Mouse (Mus musculus) limb, embryonic 10.5 days (tissue): ENCODE data around the gene Enpp6. TPM values are rescaled to one million over a fixed set of nuclear protein-coding genes. Genes with fewer than 3 reads are reported as not detected.

Source experiments
- DNase-seq: peaks from one replicate; pipeline ENCODE4 v3.0.0-alpha.2; 2017; ENCODE audit warnings: low spot score
- H3K27ac ChIP-seq: fragments of 300-500 bp; sonication (generic); 2 replicates; pipeline ENCODE4 v1.5.1; 2016; ENCODE audit warnings: mild to moderate bottlenecking
- H3K27me3 ChIP-seq: fragments of 300-500 bp; sonication (generic); 2 replicates; pipeline ENCODE4 v1.6.1; 2016; ENCODE audit warnings: low read depth, mild to moderate bottlenecking; ENCODE audit not compliant: poor library complexity, severe bottlenecking
- H3K36me3 ChIP-seq: fragments of 300-500 bp; sonication (generic); 2 replicates; pipeline ENCODE4 v1.6.1; 2016; ENCODE audit warnings: mild to moderate bottlenecking, moderate library complexity
- H3K4me1 ChIP-seq: fragments of 300-500 bp; sonication (generic); 2 replicates; pipeline ENCODE4 v1.6.1; 2016
- H3K4me3 ChIP-seq: fragments of 300-500 bp; sonication (generic); 2 replicates; pipeline ENCODE4 v1.5.1; 2016; ENCODE audit warnings: mild to moderate bottlenecking, moderate library complexity
- H3K9me3 ChIP-seq: fragments of 300-500 bp; sonication (generic); replicated peaks from 2 replicates; pipeline ENCODE4 v1.6.1; 2016; ENCODE audit warnings: mild to moderate bottlenecking
- WGBS: fragments of 180-500 bp; shearing (Covaris S2); methylation state at CpG from one replicate; pipeline ENCODE4 v1.1.7; 2016; 5-methylcytosine and 5-hydroxymethylcytosine counted together
- polyA plus RNA-seq: library from polyadenylated mRNA; unstranded; fragments of >200 nt; fragmentation: Nextera tagmentation; extraction: Ambion mirVana; gene quantifications from 2 replicates; pipeline ENCODE4 v1.2.1, GENCODE M21; 2016

Enpp6 gene
- polyA plus RNA-seq, 1 experiment from 2014 or later, result 0.24 TPM

- Histone ChIP-seq H3K4me1 (peaks cover 34% of the 10 kb centered on the region), H3K9me3 (no peaks in the 10 kb centered on the region), H3K27me3 (0 out of 2 replicates have a peak, but pooled peaks cover 11% of the 10 kb centered on the region), H3K4me3 (no peak overlapping the region), H3K27ac (peak overlapping the region; percentile 61; the same call in 1 of the 2 replicates), H3K36me3 (no peaks in the 10 kb centered on the region)
- peak; percentile 30 for DNase-seq
- 38% methylated on average over 14 of the region's 14 CpGs for WGBS
Observed at GRCm38 (mm10) chr8:46965812-46966211, 20.9 kb upstream of the Enpp6 start.

- no peak overlapping the region for H3K27ac ChIP-seq
- WGBS, result 94% methylated on average over 3 of the region's 3 CpGs
Observed at GRCm38 (mm10) chr8:46968721-46969120, 18.0 kb upstream of the Enpp6 start.

GRCm38 (mm10) chr8:46969386-46969785 lies 17.3 kb upstream of the Enpp6 start:
- DNase-seq, result no peak
- H3K4me1 ChIP-seq, result peaks cover 21% of the 10 kb centered on the region
- H3K27me3 ChIP-seq, result 0 out of 2 replicates have a peak, but pooled peaks cover 11% of the 10 kb centered on the region
- WGBS, result 78% methylated on average over 2 of the region's 2 CpGs
- no peak overlapping the region for H3K27ac ChIP-seq
- 0 out of 2 replicates have a peak, but pooled peaks cover 2% of the 10 kb centered on the region for H3K9me3 ChIP-seq
- H3K4me3 ChIP-seq, result no peak overlapping the region
- no peaks in the 10 kb centered on the region for H3K36me3 ChIP-seq

More at GRCm38 (mm10) chr8:46968721-46969120, 18.0 kb upstream of the Enpp6 start:
- Histone ChIP-seq H3K4me1 (peaks cover 27% of the 10 kb centered on the region), H3K36me3 (no peaks in the 10 kb centered on the region), H3K9me3 (0 out of 2 replicates have a peak, but pooled peaks cover 2% of the 10 kb centered on the region), H3K4me3 (no peak overlapping the region), H3K27me3 (0 out of 2 replicates have a peak, but pooled peaks cover 11% of the 10 kb centered on the region)
- no peak for DNase-seq

- Histone ChIP-seq H3K9me3 (0 out of 2 replicates have a peak, but pooled peaks cover 5% of the 10 kb centered on the region), H3K27ac (no peak overlapping the region), H3K27me3 (no peaks in the 10 kb centered on the region), H3K36me3 (no peaks in the 10 kb centered on the region), H3K4me3 (no peak overlapping the region), H3K4me1 (no peaks in the 10 kb centered on the region)
- DNase-seq, result peak; percentile 26
- WGBS, result 63% methylated on average over 4 of the region's 4 CpGs
Observed at GRCm38 (mm10) chr8:46977376-46977775, 9.3 kb upstream of the Enpp6 start.

GRCm38 (mm10) chr8:46982166-46982565 lies 4.5 kb upstream of the Enpp6 start:
- DNase-seq, result no peak
- Histone ChIP-seq H3K4me1 (no peaks in the 10 kb centered on the region), H3K4me3 (no peak overlapping the region), H3K27ac (no peak overlapping the region), H3K36me3 (no peaks in the 10 kb centered on the region), H3K27me3 (no peaks in the 10 kb centered on the region), H3K9me3 (no peaks in the 10 kb centered on the region)
- WGBS, result 88% methylated on average over 6 of the region's 6 CpGs

- H3K27me3 ChIP-seq, result no peaks in the 10 kb centered on the region
- no peaks in the 10 kb centered on the region for H3K9me3 ChIP-seq
- H3K27ac ChIP-seq, result no peak overlapping the region
- 83% methylated on average over 4 of the region's 4 CpGs for WGBS
- peak; percentile 15 for DNase-seq
- H3K36me3 ChIP-seq, result no peaks in the 10 kb centered on the region
- no peaks in the 10 kb centered on the region for H3K4me1 ChIP-seq
- no peak overlapping the region for H3K4me3 ChIP-seq
Observed at GRCm38 (mm10) chr8:46982770-46983169, 3.9 kb upstream of the Enpp6 start.

- Histone ChIP-seq H3K27me3 (no peaks in the 10 kb centered on the region), H3K36me3 (no peaks in the 10 kb centered on the region), H3K4me1 (no peaks in the 10 kb centered on the region), H3K9me3 (no peaks in the 10 kb centered on the region), H3K27ac (no peak overlapping the region), H3K4me3 (no peak overlapping the region)
- WGBS, result 77% methylated on average over 11 of the region's 11 CpGs
- DNase-seq, result no peak
Observed at GRCm38 (mm10) chr8:46984647-46985046, 2.0 kb upstream of the Enpp6 start.

GRCm38 (mm10) chr8:46988366-46988765 lies 1.7 kb downstream of the Enpp6 start:
- WGBS, result 87% methylated on average over 6 of the region's 6 CpGs
- Histone ChIP-seq H3K27me3 (no peaks in the 10 kb centered on the region), H3K4me3 (no peak overlapping the region), H3K36me3 (no peaks in the 10 kb centered on the region), H3K9me3 (no peaks in the 10 kb centered on the region), H3K27ac (no peak overlapping the region), H3K4me1 (peaks cover 23% of the 10 kb centered on the region)
- DNase-seq, result no peak

- Histone ChIP-seq H3K27me3 (no peaks in the 10 kb centered on the region), H3K27ac (peak overlapping the region; percentile 62; the same call in 1 of the 2 replicates), H3K4me3 (no peak overlapping the region), H3K4me1 (peaks cover 26% of the 10 kb centered on the region), H3K36me3 (no peaks in the 10 kb centered on the region), H3K9me3 (no peaks in the 10 kb centered on the region)
- WGBS, result 79% methylated on average over 5 of the region's 5 CpGs
- peak; percentile 29 for DNase-seq
Observed at GRCm38 (mm10) chr8:46991081-46991480, 4.4 kb downstream of the Enpp6 start.

- DNase-seq, result no peak
- Histone ChIP-seq H3K4me3 (no peak overlapping the region), H3K4me1 (peaks cover 36% of the 10 kb centered on the region), H3K9me3 (no peaks in the 10 kb centered on the region), H3K36me3 (no peaks in the 10 kb centered on the region), H3K27ac (peak overlapping the region; percentile 66; the same call in 1 of the 2 replicates), H3K27me3 (no peaks in the 10 kb centered on the region)
- WGBS, result 94% methylated on average over 9 of the region's 9 CpGs
Observed at GRCm38 (mm10) chr8:46992579-46992978, 5.9 kb downstream of the Enpp6 start.

GRCm38 (mm10) chr8:46995931-46996664 lies 9.4 kb downstream of the Enpp6 start:
- Histone ChIP-seq H3K27me3 (no peaks in the 10 kb centered on the region), H3K4me1 (peaks cover 30% of the 10 kb centered on the region), H3K27ac (peak overlapping the region; percentile 40; the same call in 1 of the 2 replicates), H3K9me3 (no peaks in the 10 kb centered on the region), H3K4me3 (no peak overlapping the region), H3K36me3 (no peaks in the 10 kb centered on the region)
- peak; percentile 16 for DNase-seq
- WGBS, result 66% methylated on average over 9 of the region's 9 CpGs

- H3K4me3 ChIP-seq, result no peak overlapping the region
- H3K4me1 ChIP-seq, result peaks cover 18% of the 10 kb centered on the region
- H3K27me3 ChIP-seq, result no peaks in the 10 kb centered on the region
- WGBS, result 84% methylated on average over 5 of the region's 5 CpGs
- no peak overlapping the region for H3K27ac ChIP-seq
- H3K36me3 ChIP-seq, result no peaks in the 10 kb centered on the region
- DNase-seq, result no peak
- H3K9me3 ChIP-seq, result no peaks in the 10 kb centered on the region
Observed at GRCm38 (mm10) chr8:47005676-47006075, 19.0 kb downstream of the Enpp6 start.

GRCm38 (mm10) chr8:47006785-47007184 lies 20.1 kb downstream of the Enpp6 start:
- Histone ChIP-seq H3K36me3 (no peaks in the 10 kb centered on the region), H3K4me3 (no peak overlapping the region), H3K9me3 (no peaks in the 10 kb centered on the region), H3K27ac (peak overlapping the region; percentile 59), H3K27me3 (no peaks in the 10 kb centered on the region), H3K4me1 (peaks cover 18% of the 10 kb centered on the region)
- DNase-seq, result no peak
- 65% methylated on average over 9 of the region's 9 CpGs for WGBS
